Mouse (Mus musculus) effector memory CD4-positive, alpha-beta T cell, adult 7 months (primary cell): ENCODE data around the gene Rab1b. TPM values are rescaled to one million over a fixed set of nuclear protein-coding genes. Genes with fewer than 3 reads are reported as not detected.

Source experiments
- polyA plus RNA-seq: library from polyadenylated mRNA; unstranded; fragments of 100-300 nt; shearing (Covaris generic); gene quantifications from one replicate; pipeline ENCODE4 v1.2.1, GENCODE M21; 2017

Rab1b gene
- 149 TPM for polyA plus RNA-seq

DNA sequence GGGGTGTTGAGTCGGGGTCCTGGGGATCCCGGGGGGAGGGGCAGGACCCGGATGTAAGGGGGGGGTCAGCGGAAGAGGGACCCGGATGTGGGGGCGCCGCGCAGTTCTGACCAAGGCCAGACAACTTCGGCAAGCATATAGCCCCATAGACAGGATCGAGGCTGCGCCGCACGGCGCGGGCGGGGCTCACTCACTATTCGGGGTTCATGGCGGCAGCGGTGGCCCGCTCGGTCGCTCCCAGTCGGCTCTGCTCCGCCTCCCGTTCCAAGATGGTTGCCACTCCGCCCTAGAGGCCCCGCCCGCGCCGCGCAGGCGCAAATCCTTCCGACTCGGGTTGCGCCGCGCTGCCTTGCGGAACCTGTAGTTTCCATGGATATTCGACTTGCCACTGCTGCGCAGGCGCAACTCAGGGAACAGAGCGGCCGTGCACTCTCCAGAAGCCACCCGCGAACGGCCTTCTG lies at the start of gene Rab1b:
Gene Rab1b (minus strand): TSS at position 342 of the 461 bp plus-strand sequence.

DNA sequence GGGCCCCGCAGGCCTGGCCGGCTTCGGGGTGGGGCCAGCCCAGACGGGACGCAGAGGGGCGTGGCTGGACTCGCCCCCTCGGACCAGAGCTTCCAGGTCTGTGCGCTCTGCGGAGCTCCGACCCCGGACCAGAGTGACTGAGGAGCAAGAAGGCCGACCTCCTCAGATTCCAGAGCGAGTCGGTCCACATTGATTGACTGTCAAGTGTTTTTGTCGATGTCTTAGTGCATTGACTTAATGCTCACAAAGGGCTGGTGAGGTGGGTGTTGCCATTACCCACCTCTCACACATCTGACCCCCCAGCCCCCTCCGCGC lies 11.5 kb upstream of the Rab1b start, which contains the start of gene Klc2:
Gene Klc2 (minus strand): TSS at position 177 of the 315 bp plus-strand sequence.

DNA sequence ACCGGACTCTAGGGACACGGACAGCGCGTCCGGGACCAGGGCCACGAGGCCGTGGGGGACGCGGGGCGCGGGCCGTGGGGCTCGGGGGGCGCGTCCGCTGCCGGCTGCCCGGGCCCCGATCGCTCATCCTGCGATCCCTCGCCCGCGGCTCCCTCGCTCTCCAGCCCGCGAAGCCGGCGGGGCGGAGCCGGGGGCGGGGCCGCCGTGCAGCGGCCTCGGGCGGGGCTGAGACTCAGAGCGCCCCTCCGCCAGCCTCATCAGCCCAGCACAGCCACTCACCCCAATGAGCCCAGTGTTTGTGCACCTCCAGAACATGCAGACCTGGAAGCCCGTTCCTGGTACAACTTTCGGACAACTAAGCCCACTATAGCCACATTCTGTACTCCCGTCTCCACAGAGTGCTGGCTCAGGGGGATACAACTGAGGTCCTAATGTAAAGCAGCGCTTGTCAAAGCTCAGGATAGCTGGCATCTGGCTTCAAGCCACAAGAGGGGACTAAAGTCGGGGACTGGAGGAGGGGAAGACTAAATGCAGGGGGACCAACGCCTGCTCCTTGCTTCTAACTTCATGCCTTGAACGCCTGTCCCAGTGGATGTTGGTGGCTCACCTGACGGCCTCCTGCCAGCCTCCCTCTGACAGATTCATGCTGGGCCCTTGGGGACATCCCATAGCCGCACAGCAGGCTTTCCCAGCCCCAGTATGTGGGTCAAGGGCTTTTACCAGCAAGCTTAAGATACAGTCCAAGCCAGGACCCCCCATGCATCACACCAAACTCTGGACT lies 8.3 kb downstream of the Rab1b start, which contains the start of gene Cnih2:
Gene Cnih2 (minus strand): TSS at position 159 of the 781 bp plus-strand sequence.

DNA sequence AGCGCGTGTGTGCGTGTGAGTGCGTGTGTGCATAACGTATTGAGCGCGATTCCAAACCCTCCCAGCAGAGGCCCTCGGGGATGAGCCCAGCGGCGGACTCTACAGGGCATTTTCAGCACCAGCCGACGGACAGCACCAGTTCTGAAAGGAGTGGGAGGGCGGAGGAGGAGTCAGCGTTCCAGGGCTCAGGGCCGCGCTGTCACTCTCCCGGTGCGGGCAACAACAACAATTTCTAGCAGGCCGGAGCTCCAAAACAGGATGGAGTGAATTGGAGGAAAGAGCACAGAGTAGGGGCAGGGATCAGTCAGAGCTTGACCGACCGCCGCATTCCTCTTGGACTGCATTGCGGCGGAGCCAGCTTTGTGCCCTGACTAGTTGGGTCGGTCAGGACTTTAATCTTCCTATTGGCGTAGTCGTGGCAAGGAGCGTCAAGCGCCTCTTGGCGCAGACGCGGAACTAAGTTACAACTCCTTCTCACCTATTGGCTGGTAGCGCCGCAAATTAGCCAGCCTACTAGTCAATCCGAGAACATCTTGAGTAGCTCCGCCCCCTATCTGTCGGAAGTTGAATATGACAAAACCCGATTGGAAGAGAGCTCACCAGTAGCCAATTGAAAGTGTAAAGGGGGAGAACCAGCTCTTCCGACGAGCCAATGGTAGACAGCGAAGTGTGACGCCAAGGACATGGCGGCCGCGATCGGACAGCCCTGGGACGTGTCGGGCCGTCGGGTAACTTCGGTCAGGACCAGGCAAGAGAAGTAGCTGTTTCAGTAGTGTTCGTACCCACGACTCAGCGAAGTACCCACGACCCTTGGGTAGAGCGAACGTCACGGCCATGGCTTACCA lies 18.8 kb downstream of the Rab1b start, which contains the start of gene Yif1a:
Gene Yif1a (plus strand): TSS at position 655 of the 845 bp plus-strand sequence.

DNA sequence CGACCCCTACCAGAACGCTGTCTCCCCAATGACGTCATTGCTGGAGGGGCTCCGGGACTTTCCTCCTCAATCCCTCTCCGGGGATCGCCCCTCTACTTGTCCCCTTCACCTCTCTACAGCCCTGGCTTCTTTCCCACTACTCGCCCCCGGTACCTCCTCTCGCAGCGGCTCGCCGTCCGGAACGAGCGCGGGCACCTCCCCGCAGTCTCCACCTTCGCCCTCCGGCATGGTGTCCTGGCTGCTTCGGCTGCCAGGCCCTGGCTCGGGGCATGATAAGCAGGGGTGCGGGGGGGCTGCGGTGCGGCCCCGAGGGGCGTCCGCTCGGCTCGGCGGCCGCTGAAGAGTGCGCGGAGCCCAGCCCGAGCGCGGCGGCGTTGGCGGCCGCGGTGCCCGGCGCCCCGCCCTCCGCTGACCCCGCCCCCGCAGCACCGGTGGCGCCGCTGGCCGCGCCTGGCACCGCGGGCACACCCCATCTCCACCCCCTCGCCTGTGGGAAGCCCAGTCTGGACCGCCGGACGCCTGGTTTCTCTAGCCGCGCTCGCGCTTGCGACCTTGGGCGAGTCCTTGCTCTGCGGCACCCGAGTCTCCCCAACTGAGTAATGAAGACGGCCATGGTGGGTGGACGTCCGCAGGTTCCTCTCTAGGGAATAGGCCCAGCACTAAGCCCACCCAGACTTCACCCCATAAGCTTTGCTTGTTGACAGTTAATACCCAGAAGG lies 21.6 kb downstream of the Rab1b start, which contains the start of gene Tmem151a:
Gene Tmem151a (minus strand): TSS at position 387 of the 719 bp plus-strand sequence.

DNA sequence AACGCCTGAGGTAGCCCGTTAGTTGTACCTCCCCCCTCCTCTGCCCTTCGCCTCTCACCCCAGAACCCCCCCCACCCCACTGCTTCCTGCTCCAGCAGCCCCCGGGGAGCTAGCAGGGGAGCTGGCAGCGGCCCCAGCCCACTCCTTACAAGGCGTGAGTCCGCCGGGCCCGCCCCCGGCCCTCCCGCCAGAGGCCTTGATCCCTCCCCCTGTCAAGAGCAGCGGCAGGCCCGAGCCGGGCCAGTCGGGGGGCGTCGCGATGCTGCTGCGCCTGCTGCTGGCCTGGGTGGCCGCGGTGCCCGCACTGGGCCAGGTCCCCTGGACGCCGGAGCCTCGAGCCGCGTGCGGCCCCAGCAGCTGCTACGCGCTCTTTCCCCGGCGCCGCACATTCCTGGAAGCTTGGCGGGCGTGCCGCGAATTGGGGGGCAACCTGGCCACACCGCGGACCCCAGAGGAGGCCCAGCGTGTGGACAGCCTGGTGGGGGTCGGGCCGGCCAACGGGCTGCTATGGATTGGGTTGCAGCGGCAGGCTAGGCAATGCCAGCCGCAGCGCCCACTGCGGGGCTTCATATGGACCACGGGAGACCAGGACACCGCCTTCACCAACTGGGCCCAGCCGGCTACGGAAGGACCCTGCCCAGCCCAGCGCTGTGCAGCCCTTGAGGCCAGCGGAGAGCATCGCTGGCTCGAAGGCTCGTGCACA lies 38.9 kb downstream of the Rab1b start, which contains the start of gene Cd248:
Gene Cd248 (plus strand): TSS at position 212 of the 703 bp plus-strand sequence.

DNA sequence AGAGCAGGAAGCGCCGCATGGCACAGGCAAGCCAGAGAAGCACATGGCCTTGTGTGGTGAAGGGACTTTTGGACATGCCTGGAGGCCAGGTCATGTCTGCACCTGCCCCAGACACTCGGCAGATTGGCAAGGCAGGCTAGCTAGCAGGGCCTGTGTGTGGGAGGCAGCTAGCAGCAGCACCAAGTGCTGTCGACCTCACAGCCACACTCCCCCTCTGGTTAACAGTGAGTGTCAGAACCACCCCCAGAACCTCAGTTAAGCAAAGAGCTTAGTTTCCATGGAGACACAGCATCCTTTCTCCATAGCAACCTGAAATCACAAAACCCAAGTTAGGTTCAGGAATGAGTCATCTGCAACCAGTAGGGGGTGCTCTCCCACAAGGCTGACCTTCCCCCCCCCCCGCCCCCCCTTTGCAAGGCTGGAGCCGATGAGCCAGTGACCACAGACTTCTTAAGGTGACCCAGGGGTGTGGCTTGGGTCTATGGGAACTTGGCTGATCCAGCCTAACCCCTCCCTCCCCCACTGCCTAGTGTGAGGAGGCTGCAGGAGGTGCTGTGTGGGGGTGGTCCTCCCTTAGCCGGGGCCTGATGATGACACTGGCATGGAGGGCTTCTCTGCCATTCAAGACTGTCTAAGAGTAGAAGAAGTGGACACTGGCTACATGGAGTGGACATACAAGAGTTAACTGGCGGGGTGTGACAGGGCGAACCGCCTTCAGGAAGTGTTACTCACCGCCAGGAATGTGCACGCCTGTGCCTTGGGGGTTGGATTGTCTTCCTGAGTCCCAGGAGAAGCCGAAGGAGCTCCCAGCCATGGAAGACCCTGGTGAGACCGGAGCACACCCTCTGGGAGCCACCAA lies 56.6 kb downstream of the Rab1b start, which contains the start of gene Rin1:
Gene Rin1 (plus strand): TSS at position 435 of the 859 bp plus-strand sequence.

Other genes with a start within 250 kb of the Rab1b start
- gene Actn3, start 229.2 kb downstream of the Rab1b start, polyA plus RNA-seq, result not detected
- gene Zdhhc24, start 228.4 kb downstream of the Rab1b start, polyA plus RNA-seq, result 4.4 TPM
- gene Bbs1, start 200.4 kb downstream of the Rab1b start, polyA plus RNA-seq, result 0.41 TPM
- 57.2 TPM for gene Dpp3, start 178.8 kb downstream of the Rab1b start, polyA plus RNA-seq
- gene Peli3, start 163.9 kb downstream of the Rab1b start, polyA plus RNA-seq, result not detected
- 37.5 TPM for gene Mrpl11, start 144.9 kb downstream of the Rab1b start, polyA plus RNA-seq
- gene Npas4, start 116.8 kb downstream of the Rab1b start, polyA plus RNA-seq, result not detected
- 3.6 TPM for gene Slc29a2, start 83.2 kb downstream of the Rab1b start, polyA plus RNA-seq
- gene B4gat1, start 68.2 kb downstream of the Rab1b start, polyA plus RNA-seq, result 1.8 TPM
- gene AC124502.3, start 68.2 kb downstream of the Rab1b start, polyA plus RNA-seq, result 0.62 TPM
- 102 TPM for gene Brms1, start 65.7 kb downstream of the Rab1b start, polyA plus RNA-seq
- 0.72 TPM for gene Rin1, start 56.6 kb downstream of the Rab1b start, polyA plus RNA-seq
- not detected for gene Cd248, start 39.0 kb downstream of the Rab1b start, polyA plus RNA-seq
- gene Tmem151a, start 21.5 kb downstream of the Rab1b start, polyA plus RNA-seq, result 0.88 TPM
- gene Yif1a, start 18.5 kb downstream of the Rab1b start, polyA plus RNA-seq, result 30.1 TPM
- gene Cnih2, start 8.6 kb downstream of the Rab1b start, polyA plus RNA-seq, result 0.76 TPM
- 4.3 TPM for gene Klc2, start 11.5 kb upstream of the Rab1b start, polyA plus RNA-seq
- 92.1 TPM for gene Pacs1, start 166.0 kb upstream of the Rab1b start, polyA plus RNA-seq
- gene Sf3b2, start 188.4 kb upstream of the Rab1b start, polyA plus RNA-seq, result 304 TPM
- not detected for gene Gal3st3, start 191.3 kb upstream of the Rab1b start, polyA plus RNA-seq
- gene Catsper1, start 228.7 kb upstream of the Rab1b start, polyA plus RNA-seq, result not detected
- gene Cst6, start 242.5 kb upstream of the Rab1b start, polyA plus RNA-seq, result 0.10 TPM